Mouse (Mus musculus) midbrain, embryonic 11.5 days (tissue): Measurements from ENCODE around the gene Gm10273. TPM values are rescaled to one million over a fixed set of nuclear protein-coding genes. Genes with fewer than 3 reads are reported as not detected.

Experiments used
- ATAC-seq: fragments of 200-750 bp; cut with Nextera tagmentation; 2 replicates; pipeline ENCODE4 v1.8.0; 2017; ENCODE audit warnings: moderate TSS enrichment, moderate library complexity; ENCODE audit not compliant: low FRiP score
- DNase-seq: peaks from one replicate; pipeline ENCODE4 v3.0.0; 2015; ENCODE audit warnings: low spot score; ENCODE audit errors: missing footprints
- H3K27ac ChIP-seq: fragments of 300-500 bp; sonication (generic); 2 replicates; pipeline ENCODE4 v1.5.1; 2014; ENCODE audit warnings: low read depth, low read length
- H3K27me3 ChIP-seq: fragments of 300-500 bp; sonication (generic); 2 replicates; pipeline ENCODE4 v1.6.1; 2014; ENCODE audit warnings: mild to moderate bottlenecking, low read length, moderate library complexity, mixed read lengths; ENCODE audit not compliant: control insufficient read depth, insufficient read depth
- H3K36me3 ChIP-seq: fragments of 300-500 bp; sonication (generic); 2 replicates; pipeline ENCODE4 v1.6.1; 2014; ENCODE audit warnings: mild to moderate bottlenecking, low read length, moderate library complexity, mixed read lengths; ENCODE audit not compliant: control insufficient read depth, insufficient read depth
- H3K4me1 ChIP-seq: fragments of 300-500 bp; sonication (generic); 2 replicates; pipeline ENCODE4 v1.6.1; 2014; ENCODE audit warnings: low read length; ENCODE audit not compliant: control insufficient read depth, insufficient read depth
- H3K4me2 ChIP-seq: fragments of 300-500 bp; sonication (generic); 2 replicates; pipeline ENCODE4 v1.6.1; 2014; ENCODE audit warnings: mild to moderate bottlenecking, moderate library complexity
- H3K4me3 ChIP-seq: fragments of 300-500 bp; sonication (generic); 2 replicates; pipeline ENCODE4 v1.5.1; 2014; ENCODE audit warnings: low read depth, low read length
- H3K9ac ChIP-seq: fragments of 300-500 bp; sonication (generic); 2 replicates; pipeline ENCODE4 v1.6.1; 2014; ENCODE audit warnings: low read length
- H3K9me3 ChIP-seq: fragments of 300-500 bp; sonication (generic); 2 replicates; pipeline ENCODE4 v1.6.1; 2016; ENCODE audit warnings: low read length; ENCODE audit not compliant: control insufficient read depth
- WGBS: fragments of 180-500 bp; shearing (Covaris S2); extraction: QIAGEN DNeasy Blood & Tissue Kit; methylation state at CpG from one replicate; pipeline ENCODE4 v1.1.7; 2014; 5-methylcytosine and 5-hydroxymethylcytosine counted together
- polyA plus RNA-seq: library from polyadenylated mRNA; unstranded; fragments of >200 nt; fragmentation: Nextera tagmentation; extraction: Ambion mirVana; gene quantifications from 2 replicates; pipeline ENCODE4 v1.2.1, GENCODE M21; 2014

Gene Gm10273
- polyA plus RNA-seq, 1 experiment from 2014 or later: 3.3 TPM

DNA sequence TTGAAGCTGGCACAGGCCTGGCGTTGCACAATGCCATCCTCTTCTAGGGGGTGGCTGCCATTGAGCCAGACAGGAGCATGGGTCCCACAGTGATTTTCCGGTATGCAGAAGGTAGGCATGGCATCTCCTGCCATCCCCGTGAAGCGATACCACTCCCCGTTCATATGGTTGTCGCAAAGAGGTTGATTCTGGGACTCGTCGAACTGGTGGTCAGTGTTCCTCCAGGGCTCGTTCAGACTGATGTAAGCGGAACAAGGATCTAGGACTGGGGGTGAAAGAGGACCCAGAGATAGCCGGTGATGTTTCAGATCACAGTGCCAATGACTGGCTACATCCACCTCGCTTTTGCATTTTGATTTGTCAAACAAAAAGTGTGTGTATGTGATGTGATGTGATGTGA, 43.2 kb downstream of the Gm10273 start:
- Histone ChIP-seq H3K4me3 (no peak overlapping the region), H3K4me1 (no peaks in the 10 kb centered on the region), H3K9me3 (no peaks in the 10 kb centered on the region), H3K27me3 (no peaks in the 10 kb centered on the region), H3K9ac (no peak overlapping the region), H3K27ac (no peak overlapping the region), H3K4me2 (no peak overlapping the region), H3K36me3 (no peaks in the 10 kb centered on the region)
- peak; percentile 71 for DNase-seq
- no peak for ATAC-seq
- 95% methylated on average over 12 of the region's 12 CpGs for WGBS

- H3K27ac ChIP-seq: no peak overlapping the region
- H3K27me3 ChIP-seq: no peaks in the 10 kb centered on the region
- H3K9ac ChIP-seq: no peak overlapping the region
- 81% methylated on average over 5 of the region's 5 CpGs for WGBS
- H3K4me2 ChIP-seq: no peak overlapping the region
- no peaks in the 10 kb centered on the region; the same call in 1 of the 2 replicates for H3K4me1 ChIP-seq
- peak; percentile 77 for DNase-seq
- no peak overlapping the region for H3K4me3 ChIP-seq
- no peaks in the 10 kb centered on the region for H3K36me3 ChIP-seq
- H3K9me3 ChIP-seq: no peaks in the 10 kb centered on the region
- no peak for ATAC-seq
Observed at GRCm38 (mm10) chr10:59439508-59439931, 44.1 kb downstream of the Gm10273 start.

- ATAC-seq (no peak), DNase-seq (peak; percentile 69)
- WGBS: 45% methylated on average over 6 of the region's 6 CpGs
- peaks cover 3% of the 10 kb centered on the region; the same call in 1 of the 2 replicates for H3K4me1 ChIP-seq
- no peaks in the 10 kb centered on the region for H3K9me3 ChIP-seq
- no peak overlapping the region for H3K27ac ChIP-seq
- H3K4me2 ChIP-seq: no peak overlapping the region
- H3K27me3 ChIP-seq: no peaks in the 10 kb centered on the region
- no peak overlapping the region for H3K4me3 ChIP-seq
- no peak overlapping the region for H3K9ac ChIP-seq
- no peaks in the 10 kb centered on the region for H3K36me3 ChIP-seq
Observed at GRCm38 (mm10) chr10:59440177-59440576, 44.7 kb downstream of the Gm10273 start.

DNA sequence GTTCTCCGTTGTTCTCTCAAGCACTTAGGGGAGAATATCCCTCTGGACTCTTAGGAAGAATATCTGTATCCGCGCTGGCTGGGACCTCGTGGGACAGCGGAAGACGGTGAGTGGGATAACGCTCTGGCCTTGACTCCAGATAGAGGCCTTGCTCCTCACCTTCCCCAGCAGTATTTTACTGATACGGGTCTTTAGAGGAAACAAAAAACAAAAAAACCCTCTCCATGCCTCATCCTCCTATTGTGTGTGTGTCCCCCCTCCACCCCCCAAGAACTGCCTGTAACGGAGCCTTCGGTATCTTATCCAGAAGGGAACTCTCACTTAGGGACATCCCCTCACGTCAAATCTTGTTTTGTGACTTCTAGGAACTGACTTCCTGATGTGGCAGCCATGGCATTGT, 46.3 kb downstream of the Gm10273 start, which contains the start of gene Oit3:
Oit3 (minus strand) TSS at position 44 of the 400 bp plus-strand sequence.
- no peaks in the 10 kb centered on the region for H3K27me3 ChIP-seq
- DNase-seq: peak; percentile 39
- no peak within 1 kb of the TSS for H3K9ac ChIP-seq
- peaks cover 3% of the 10 kb centered on the region; the same call in 1 of the 2 replicates for H3K4me1 ChIP-seq
- H3K4me3 ChIP-seq: no peak within 1 kb of the TSS
- no peaks in the 10 kb centered on the region for H3K36me3 ChIP-seq
- H3K9me3 ChIP-seq: no peaks in the 10 kb centered on the region
- H3K4me2 ChIP-seq: no peak within 1 kb of the TSS
- ATAC-seq: no peak
- H3K27ac ChIP-seq: no peak within 1 kb of the TSS
- WGBS: 93% methylated on average over 11 of the region's 11 CpGs

DNA sequence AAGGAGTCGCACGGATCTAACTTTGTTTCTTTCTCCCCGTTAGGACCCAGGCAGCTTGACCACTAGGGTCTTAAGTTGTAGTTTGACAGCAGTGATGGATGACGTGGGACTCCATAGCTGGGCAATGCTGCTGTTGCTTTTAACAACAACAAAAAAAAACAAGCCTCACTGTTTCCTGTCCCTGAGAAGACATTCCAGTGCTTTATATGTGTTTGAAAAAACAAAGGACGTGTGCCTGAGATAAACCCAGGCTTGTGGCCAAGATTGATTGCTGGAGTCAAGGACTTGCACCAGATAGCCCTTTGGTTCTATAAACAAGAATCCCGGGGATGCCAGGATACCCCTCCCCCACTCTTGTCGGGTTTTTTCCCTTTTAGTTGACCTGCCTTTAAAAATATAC, 47.8 kb downstream of the Gm10273 start:
- Histone ChIP-seq H3K4me1 (peaks cover 3% of the 10 kb centered on the region; the same call in 1 of the 2 replicates), H3K4me2 (no peak overlapping the region), H3K27me3 (no peaks in the 10 kb centered on the region), H3K27ac (no peak overlapping the region), H3K4me3 (no peak overlapping the region), H3K9ac (no peak overlapping the region), H3K9me3 (no peaks in the 10 kb centered on the region), H3K36me3 (no peaks in the 10 kb centered on the region)
- DNase-seq: peak; percentile 70
- 65% methylated on average over 7 of the region's 7 CpGs for WGBS
- no peak for ATAC-seq

- H3K36me3 ChIP-seq: no peaks in the 10 kb centered on the region
- no peaks in the 10 kb centered on the region for H3K9me3 ChIP-seq
- H3K4me1 ChIP-seq: peaks cover 3% of the 10 kb centered on the region; the same call in 1 of the 2 replicates
- no peak overlapping the region for H3K9ac ChIP-seq
- H3K4me3 ChIP-seq: no peak overlapping the region
- peak; percentile 78 for DNase-seq
- no peaks in the 10 kb centered on the region for H3K27me3 ChIP-seq
- no peak for ATAC-seq
- no peak overlapping the region for H3K4me2 ChIP-seq
- no peak overlapping the region for H3K27ac ChIP-seq
- 81% methylated on average over 3 of the region's 3 CpGs for WGBS
Observed at GRCm38 (mm10) chr10:59444106-59444505, 48.7 kb downstream of the Gm10273 start.

DNA sequence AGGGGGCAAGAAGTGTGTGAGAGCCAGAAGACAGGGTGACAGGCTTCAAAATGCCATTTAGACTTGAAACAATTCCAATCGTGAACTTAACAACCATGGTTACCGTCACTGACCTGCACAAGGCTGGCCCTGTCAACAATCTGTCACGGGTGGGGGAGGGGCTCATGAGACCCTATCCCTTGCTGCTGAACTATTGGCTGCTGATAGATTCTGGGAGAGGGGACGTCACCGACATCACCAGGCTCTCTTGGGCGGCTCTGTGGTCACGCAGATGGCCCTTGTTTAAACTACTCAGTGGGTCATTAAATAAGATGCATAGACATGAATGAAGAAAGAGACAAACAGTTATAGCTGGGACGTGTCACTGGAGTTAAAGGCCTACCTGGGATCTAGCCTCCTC, 49.2 kb downstream of the Gm10273 start:
- Histone ChIP-seq H3K9me3 (no peaks in the 10 kb centered on the region), H3K4me3 (no peak overlapping the region), H3K36me3 (no peaks in the 10 kb centered on the region), H3K4me2 (no peak overlapping the region), H3K27me3 (no peaks in the 10 kb centered on the region), H3K27ac (no peak overlapping the region), H3K4me1 (peaks cover 3% of the 10 kb centered on the region; the same call in 1 of the 2 replicates), H3K9ac (no peak overlapping the region)
- ATAC-seq (no peak), DNase-seq (peak; percentile 77)
- WGBS: 66% methylated on average over 8 of the region's 8 CpGs

Other genes starting within 250 kb of the Gm10273 start
- gene Sept10, start 173.8 kb upstream of the Gm10273 start, polyA plus RNA-seq: 28.8 and 29.3 TPM in 2 replicates
- gene Sowahc, start 173.7 kb upstream of the Gm10273 start, polyA plus RNA-seq: 10.0 and 14.3 TPM in 2 replicates
- 41.9 and 45.9 TPM in 2 replicates for gene P4ha1, start 72.3 kb upstream of the Gm10273 start, polyA plus RNA-seq
- gene Pla2g12b, start 8.0 kb downstream of the Gm10273 start, polyA plus RNA-seq: 0.21 TPM in 1 of 2 replicates, not detected in the other
- 0.38 and 0.48 TPM in 2 replicates for gene Oit3, start 46.1 kb downstream of the Gm10273 start, polyA plus RNA-seq
- gene Gm10322, start 220.4 kb downstream of the Gm10273 start, polyA plus RNA-seq: not detected in 2 replicates
- 17.7 and 18.4 TPM in 2 replicates for gene Mcu, start 221.1 kb downstream of the Gm10273 start, polyA plus RNA-seq